Mouse (Mus musculus) cerebral cortex, adult 2 months (tissue): ENCODE results near the gene Retn.

Experiments used
- WGBS: fragments of 180-500 bp; shearing (Covaris S2); methylation state at CpG from one replicate; pipeline ENCODE4 v1.1.7; 2018; 5-methylcytosine and 5-hydroxymethylcytosine counted together

Retn gene

GRCm38 (mm10) chr8:3655526-3655925, at the start of gene Retn:
Gene Retn, plus strand, starts transcription at chr8:3655770.
- WGBS, result 80% methylated on average over 3 of the region's 3 CpGs

GRCm38 (mm10) chr8:3606593-3606992, 49.0 kb upstream of the Retn start:
- 73% methylated on average over 16 of the region's 16 CpGs for WGBS

DNA sequence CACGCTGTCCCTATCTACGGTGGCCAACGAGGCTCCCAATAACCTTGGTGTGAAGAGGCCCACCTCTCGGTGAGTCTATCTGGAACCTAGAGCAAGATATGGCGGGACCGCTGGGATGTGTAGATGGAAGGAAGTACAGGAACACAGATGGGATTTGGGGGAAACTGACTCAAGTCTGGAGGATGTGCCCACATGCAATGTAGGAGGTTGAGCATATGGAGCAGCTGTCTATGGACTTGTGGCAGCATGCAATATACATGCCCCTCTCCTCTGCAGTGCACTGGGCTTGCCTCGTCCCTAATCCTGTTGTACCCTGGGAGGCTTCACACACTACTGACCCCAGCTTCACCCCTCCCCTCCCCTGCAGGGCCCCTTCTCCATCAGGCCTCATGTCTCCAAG, 47.7 kb upstream of the Retn start:
- 65% methylated on average over 7 of the region's 7 CpGs for WGBS

DNA sequence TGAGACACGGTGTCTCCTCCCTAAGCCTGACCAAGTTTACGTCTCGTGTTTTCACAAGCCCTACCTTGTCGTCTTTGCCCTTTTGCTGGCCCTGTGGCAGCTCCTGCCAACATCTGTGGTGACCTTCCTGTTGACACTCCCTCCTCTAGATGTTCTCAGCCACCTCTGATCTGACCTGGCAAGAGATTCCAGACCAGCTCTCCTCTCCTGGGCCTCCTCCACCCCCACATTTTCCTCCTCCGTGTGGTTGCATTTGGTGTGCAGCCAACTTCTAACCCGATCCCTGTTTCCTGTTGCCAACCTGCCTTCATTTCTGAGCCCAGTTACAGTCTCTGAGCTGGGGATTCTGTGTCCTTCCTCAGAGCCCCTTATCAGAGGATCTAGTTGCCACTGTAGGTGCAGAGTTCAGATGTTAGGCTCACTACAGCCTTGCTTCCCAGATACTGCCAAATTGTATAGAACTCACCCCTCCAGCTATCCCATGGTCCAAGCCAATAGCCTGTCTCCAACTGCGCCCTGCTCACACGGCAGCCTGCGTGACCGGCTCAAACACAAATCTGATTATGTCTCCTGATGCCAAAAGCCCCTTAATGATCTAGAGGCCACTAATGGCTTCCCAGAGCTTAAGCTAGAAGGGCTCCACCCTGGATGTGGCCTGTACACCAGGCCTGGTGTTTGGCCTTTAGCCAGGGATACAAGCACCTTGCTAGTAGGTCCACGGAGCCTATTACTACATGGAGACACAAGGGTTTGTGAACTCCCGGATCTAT, 46.3 kb upstream of the Retn start:
- 47% methylated on average over 12 of the region's 12 CpGs for WGBS

DNA sequence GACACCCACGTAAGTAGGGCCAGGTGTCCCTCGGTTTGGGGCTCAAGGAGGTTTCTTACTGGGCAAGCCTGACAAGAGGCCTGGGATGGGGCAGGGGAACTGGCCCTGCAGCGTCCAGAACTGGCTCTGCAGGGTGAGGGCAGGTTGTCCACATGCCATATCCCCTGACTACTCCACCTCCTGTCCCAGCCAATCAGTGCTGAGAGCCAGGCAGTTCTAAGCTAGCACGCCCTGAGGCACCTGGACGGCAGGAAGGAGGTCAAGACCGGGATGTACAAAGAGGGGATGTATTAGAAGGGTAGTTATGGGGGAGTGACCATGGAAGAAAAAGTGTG, 45.8 kb upstream of the Retn start:
- 80% methylated on average over 6 of the region's 6 CpGs for WGBS

DNA sequence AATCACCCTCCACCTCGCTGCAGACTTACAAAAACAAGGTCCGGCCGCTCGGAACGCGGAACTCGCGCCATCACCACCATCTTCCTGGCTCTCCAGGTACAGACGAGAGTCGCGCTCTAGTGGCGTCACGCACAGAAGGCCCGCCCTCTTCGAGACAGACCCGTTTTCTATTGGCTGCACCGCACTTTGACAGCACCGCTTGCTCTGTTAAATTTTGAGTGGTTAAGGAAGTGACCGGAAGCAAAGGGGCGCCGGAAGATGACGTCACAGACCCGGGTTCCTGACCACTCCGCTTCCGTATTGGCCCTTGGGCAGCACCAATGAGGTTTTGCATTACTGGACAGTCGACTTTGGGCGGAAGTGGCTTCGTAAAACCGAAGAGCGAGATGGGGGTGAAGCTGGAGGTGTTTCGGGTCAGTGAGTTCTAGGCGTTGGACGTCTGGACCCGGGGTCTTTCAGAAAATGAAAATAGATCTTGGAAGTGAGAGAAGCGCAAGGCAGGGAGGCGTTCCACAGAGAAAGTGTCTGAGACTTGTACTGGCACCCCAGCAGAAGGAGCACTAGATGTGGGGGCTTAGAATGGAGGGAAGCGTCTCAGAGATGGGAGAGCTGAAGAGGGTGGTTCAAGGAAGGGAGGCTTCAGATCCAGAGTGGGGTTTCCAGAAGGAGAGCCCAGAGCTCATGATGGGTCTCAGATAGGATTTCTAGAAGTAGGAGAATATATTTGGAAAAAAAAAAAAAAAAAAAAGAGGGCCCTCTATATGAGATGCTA, 34.2 kb upstream of the Retn start, which contains the start of the genes Xab2 and Pet100:
Gene Xab2, minus strand, starts transcription at position 118 of the 772 bp plus-strand sequence.
Gene Pet100, plus strand, starts transcription at position 350 of the 772 bp plus-strand sequence.
- under 1% methylated on average over 37 of the region's 37 CpGs for WGBS

GRCm38 (mm10) chr8:3622119-3622518, 33.5 kb upstream of the Retn start:
- WGBS, result 55% methylated on average over 8 of the region's 8 CpGs

DNA sequence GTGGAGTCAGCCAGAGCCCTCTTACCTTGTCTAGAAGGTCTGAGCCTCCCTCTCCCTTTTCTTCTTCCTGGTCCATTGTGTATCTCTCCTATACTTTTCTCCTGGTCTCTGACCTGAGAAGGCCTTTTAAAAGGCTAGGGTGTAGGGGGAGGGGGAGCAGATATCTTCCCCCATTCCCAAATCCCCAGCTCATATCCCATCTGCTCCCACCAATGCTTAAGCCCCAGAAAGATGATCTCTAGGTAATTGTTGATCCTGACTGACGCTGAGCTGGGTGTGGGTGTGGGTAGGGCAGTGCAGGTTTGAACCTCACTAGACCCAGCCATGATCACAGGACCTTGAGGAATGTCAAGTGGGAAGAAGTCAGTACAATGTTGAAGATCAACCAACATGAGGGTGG, 30.1 kb upstream of the Retn start, which contains the start of gene Pcp2:
Gene Pcp2, minus strand, starts transcription at position 101 of the 400 bp plus-strand sequence.
- WGBS, result 69% methylated on average over 1 of the region's 1 CpGs

GRCm38 (mm10) chr8:3626971-3627370, 28.6 kb upstream of the Retn start:
- WGBS, result 60% methylated on average over 5 of the region's 5 CpGs

GRCm38 (mm10) chr8:3628014-3628413, 27.6 kb upstream of the Retn start:
- 30% methylated on average over 5 of the region's 5 CpGs for WGBS

GRCm38 (mm10) chr8:3630647-3631477, 24.7 kb upstream of the Retn start, which contains the start of gene Stxbp2:
Gene Stxbp2, plus strand, starts transcription at chr8:3630955.
- WGBS, result 4% methylated on average over 47 of the region's 47 CpGs

DNA sequence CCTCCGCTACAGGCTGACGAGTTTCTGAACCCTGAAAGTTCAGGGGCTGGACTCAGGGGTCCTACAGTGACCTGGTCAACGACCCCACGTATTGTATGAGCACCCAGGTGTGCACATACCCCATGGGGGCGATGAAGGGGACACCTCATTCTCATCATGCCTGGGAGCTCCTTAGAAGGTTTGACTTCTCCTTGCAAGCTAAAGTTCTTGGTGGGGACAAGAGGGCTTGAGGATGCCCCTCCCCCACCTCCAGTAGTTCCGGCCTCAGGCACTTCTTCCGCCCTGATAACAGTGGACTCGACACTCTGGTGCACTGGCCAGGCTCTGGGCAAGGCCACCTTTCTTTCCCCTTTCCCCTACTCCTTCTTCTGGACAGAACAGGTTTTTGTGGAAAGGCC, 24.1 kb upstream of the Retn start:
- 24% methylated on average over 8 of the region's 8 CpGs for WGBS

DNA sequence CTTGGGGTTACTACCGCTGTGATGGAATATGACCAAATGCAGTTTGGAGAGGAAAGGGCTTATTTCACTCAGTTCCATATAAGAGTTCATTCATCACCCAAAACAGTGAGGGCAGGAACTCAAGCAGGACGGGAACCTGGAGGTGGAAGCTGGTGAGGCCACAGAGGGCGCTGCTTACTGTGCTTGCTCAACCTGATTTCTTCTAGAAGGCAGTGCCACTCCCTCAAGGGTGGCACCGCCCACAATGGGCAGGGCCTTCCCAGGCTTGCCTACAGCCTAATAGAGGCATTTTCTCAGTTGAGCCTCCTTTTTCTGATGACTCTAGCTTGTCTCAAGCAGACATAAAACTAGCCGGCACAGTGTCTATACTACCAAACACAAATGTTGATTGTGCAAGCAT, 9.8 kb upstream of the Retn start:
- 38% methylated on average over 5 of the region's 5 CpGs for WGBS

DNA sequence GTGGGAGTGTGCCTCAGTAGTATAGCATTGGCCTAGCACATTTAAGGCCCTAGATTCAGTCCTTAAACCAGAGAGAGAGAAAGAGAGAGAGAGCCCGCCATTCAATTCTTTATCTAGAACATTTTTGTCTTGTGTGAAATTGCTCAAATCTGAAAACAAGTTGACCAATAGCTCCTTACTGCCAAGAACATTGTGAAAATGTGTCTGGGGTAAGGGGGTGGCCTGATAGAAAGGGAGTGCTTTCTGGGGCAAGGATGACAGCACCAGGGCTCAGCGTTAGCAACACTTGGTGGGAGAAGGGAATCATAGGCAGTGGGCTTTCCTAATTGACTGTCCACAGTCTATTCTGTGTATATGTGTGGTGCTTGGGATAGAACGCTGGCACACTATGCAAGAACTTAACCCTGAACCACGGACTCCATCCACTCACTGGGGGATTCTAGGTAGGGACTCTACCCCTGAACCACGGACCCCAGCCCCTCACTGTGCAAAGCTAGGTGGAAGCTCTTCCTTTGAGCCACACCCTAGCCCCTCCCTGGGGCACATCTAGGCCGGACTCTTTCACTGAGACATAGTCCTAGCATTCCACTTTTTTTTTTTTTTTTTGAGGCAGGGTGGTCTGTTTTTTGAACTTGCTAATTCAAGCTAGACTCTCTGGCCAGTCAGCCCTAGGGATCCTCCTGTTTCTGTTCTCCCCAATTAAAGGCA, 8.6 kb upstream of the Retn start:
- 88% methylated on average over 6 of the region's 6 CpGs for WGBS

DNA sequence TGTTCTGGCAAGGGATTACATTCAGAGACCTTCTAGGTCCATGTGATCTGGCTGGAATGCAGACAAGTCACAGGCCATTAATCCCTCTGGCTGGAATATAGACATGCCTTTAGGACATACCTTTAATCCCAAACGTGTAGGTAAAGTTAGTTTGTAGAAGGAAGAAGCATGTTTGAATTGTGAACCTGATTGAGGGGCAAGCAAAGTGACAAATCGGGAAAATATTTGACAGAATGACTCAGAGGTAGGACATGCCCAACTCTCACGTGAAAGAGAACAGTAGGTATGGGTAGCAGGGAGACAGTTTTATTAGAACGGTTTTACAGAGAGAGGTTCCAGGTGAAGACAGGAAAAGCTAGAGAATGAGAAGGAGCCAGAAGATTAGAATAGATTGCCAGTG, 8.0 kb upstream of the Retn start:
- WGBS, result 87% methylated on average over 4 of the region's 4 CpGs

DNA sequence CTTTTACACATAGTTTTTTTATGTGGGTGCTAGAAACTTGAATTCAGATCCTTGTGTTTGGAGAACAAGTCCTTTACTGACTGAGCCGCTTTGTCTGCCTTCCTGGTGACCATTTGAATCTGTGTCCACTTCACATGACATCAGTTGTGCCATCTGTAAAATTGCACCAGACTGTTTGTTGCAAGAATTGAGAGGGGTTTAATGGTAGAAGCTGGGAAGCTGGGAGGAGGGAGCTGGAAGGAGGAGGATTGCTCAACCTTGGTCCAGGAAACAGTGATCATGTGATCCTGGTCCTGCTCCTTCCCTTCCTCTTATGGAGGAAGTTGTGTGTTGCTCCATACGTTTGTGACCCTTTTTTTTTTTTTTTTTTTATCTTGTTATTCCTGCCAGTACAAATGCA, 7.3 kb upstream of the Retn start:
- 65% methylated on average over 2 of the region's 2 CpGs for WGBS

- WGBS, result 56% methylated on average over 1 of the region's 1 CpGs
Observed at GRCm38 (mm10) chr8:3648990-3649389, 6.6 kb upstream of the Retn start.

- WGBS, result 71% methylated on average over 3 of the region's 3 CpGs
Observed at GRCm38 (mm10) chr8:3652845-3653244, 2.7 kb upstream of the Retn start.

GRCm38 (mm10) chr8:3654726-3655508, 653 bp upstream of the Retn start:
- 69% methylated on average over 11 of the region's 11 CpGs for WGBS

DNA sequence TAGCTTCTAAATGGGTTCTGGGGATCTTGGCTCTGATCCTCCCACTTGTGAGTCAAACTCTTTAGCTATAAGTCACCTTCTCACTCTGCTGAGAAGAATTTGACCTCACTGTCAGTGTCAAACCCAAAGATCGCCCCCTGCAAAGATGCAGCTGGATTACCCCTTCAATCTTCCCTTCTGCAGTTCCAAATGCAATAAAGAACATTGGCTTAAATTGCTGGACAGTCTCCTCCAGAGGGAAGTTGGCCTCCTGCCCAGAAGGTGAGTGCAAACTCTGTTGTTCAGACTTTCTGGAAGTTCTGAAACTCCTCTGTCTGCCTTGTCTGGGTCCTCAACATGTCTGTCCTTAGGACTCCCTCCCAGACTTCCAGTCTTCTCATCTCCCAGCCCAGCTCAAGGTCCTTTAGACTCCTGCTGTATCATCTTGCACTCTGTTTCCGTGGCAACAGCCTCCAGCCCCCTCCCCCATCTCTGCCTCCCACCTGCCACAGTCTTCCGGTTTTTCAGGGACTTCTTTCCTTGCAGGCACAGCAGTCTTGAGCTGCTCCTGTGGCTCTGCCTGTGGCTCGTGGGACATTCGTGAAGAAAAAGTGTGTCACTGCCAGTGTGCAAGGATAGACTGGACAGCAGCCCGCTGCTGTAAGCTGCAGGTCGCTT, 1.3 kb downstream of the Retn start:
- WGBS, result 20% methylated on average over 7 of the region's 7 CpGs
